Mouse (Mus musculus): ENCODE data around the gene Serpine2. TPM values are rescaled to one million over a fixed set of nuclear protein-coding genes. Genes with fewer than 3 reads are reported as not detected.

Gene Serpine2
- polyA plus RNA-seq, 1 experiment from 2014 or later: 369 TPM

- WGBS: 40% methylated on average over 14 of the region's 14 CpGs
Observed at GRCm38 (mm10) chr1:79823951-79824633, 36.9 kb downstream of the Serpine2 start.

GRCm38 (mm10) chr1:79822806-79823525, 38.0 kb downstream of the Serpine2 start:
- H3K9ac ChIP-seq (ENCODE audit: low read length): no peak overlapping the region
- H3K9me3 ChIP-seq (ENCODE audit: control insufficient read depth, low read length): no peaks in the 10 kb centered on the region
- H3K36me3 ChIP-seq (ENCODE audit: control insufficient read depth, insufficient read depth, low read length): 0 out of 2 replicates have a peak, but pooled peaks cover 4% of the 10 kb centered on the region
- H3K4me3 ChIP-seq (ENCODE audit: low read length): no peak overlapping the region
- H3K27ac ChIP-seq (ENCODE audit: low read length): peak overlapping the region; percentile 36
- no peaks in the 10 kb centered on the region for H3K27me3 ChIP-seq (ENCODE audit: control insufficient read depth, insufficient read depth, low read depth, low read length)
- peak; percentile 62 for ATAC-seq (ENCODE audit: low read depth)
- WGBS: 49% methylated on average over 13 of the region's 13 CpGs
- H3K4me1 ChIP-seq (replicated peaks; ENCODE audit: control insufficient read depth, insufficient read depth, low read length): peaks cover 26% of the 10 kb centered on the region
- peak overlapping the region; percentile 56; the same call in 1 of the 2 replicates for H3K4me2 ChIP-seq (ENCODE audit: low read depth, low read length)

More at GRCm38 (mm10) chr1:79823951-79824633, 36.9 kb downstream of the Serpine2 start:
- Histone ChIP-seq H3K36me3 (ENCODE audit: control insufficient read depth, insufficient read depth, low read length) (0 out of 2 replicates have a peak, but pooled peaks cover 4% of the 10 kb centered on the region), H3K27ac (ENCODE audit: low read length) (peak overlapping the region; percentile 78), H3K9ac (ENCODE audit: low read length) (peak overlapping the region; percentile 39), H3K27me3 (ENCODE audit: control insufficient read depth, insufficient read depth, low read depth, low read length) (no peaks in the 10 kb centered on the region), H3K4me2 (ENCODE audit: low read depth, low read length) (peak overlapping the region; percentile 56), H3K4me3 (ENCODE audit: low read length) (peak overlapping the region; percentile 28), H3K9me3 (ENCODE audit: control insufficient read depth, low read length) (no peaks in the 10 kb centered on the region), H3K4me1 (replicated peaks; ENCODE audit: control insufficient read depth, insufficient read depth, low read length) (peaks cover 26% of the 10 kb centered on the region)
- ATAC-seq (ENCODE audit: low read depth): peak; percentile 34; the same call in 1 of the 2 replicates

- Histone ChIP-seq H3K4me2 (ENCODE audit: low read depth, low read length) (no peak overlapping the region), H3K4me1 (replicated peaks; ENCODE audit: control insufficient read depth, insufficient read depth, low read length) (peaks cover 17% of the 10 kb centered on the region), H3K4me3 (ENCODE audit: low read length) (no peak overlapping the region), H3K9me3 (ENCODE audit: control insufficient read depth, low read length) (no peaks in the 10 kb centered on the region), H3K27me3 (ENCODE audit: control insufficient read depth, insufficient read depth, low read depth, low read length) (no peaks in the 10 kb centered on the region), H3K27ac (ENCODE audit: low read length) (no peak overlapping the region), H3K36me3 (ENCODE audit: control insufficient read depth, insufficient read depth, low read length) (peaks cover 7% of the 10 kb centered on the region), H3K9ac (ENCODE audit: low read length) (no peak overlapping the region)
- WGBS: 91% methylated on average over 11 of the region's 11 CpGs
- no peak for ATAC-seq (ENCODE audit: low read depth)
Observed at GRCm38 (mm10) chr1:79819296-79819879, 41.6 kb downstream of the Serpine2 start.

GRCm38 (mm10) chr1:79815446-79815845, 45.5 kb downstream of the Serpine2 start:
- no peaks in the 10 kb centered on the region for H3K27me3 ChIP-seq (ENCODE audit: control insufficient read depth, insufficient read depth, low read depth, low read length)
- H3K9me3 ChIP-seq (ENCODE audit: control insufficient read depth, low read length): no peaks in the 10 kb centered on the region
- no peak overlapping the region for H3K9ac ChIP-seq (ENCODE audit: low read length)
- no peak overlapping the region for H3K27ac ChIP-seq (ENCODE audit: low read length)
- H3K4me3 ChIP-seq (ENCODE audit: low read length): no peak overlapping the region
- WGBS: 92% methylated on average over 3 of the region's 3 CpGs
- no peak for ATAC-seq (ENCODE audit: low read depth)
- peaks cover 5% of the 10 kb centered on the region for H3K36me3 ChIP-seq (ENCODE audit: control insufficient read depth, insufficient read depth, low read length)
- H3K4me1 ChIP-seq (replicated peaks; ENCODE audit: control insufficient read depth, insufficient read depth, low read length): no peaks in the 10 kb centered on the region
- H3K4me2 ChIP-seq (ENCODE audit: low read depth, low read length): no peak overlapping the region

GRCm38 (mm10) chr1:79809447-79809846, 51.5 kb downstream of the Serpine2 start:
- H3K27me3 ChIP-seq (ENCODE audit: control insufficient read depth, insufficient read depth, low read depth, low read length): no peaks in the 10 kb centered on the region
- H3K36me3 ChIP-seq (ENCODE audit: control insufficient read depth, insufficient read depth, low read length): peaks cover 2% of the 10 kb centered on the region; the same call in 1 of the 2 replicates
- H3K4me1 ChIP-seq (replicated peaks; ENCODE audit: control insufficient read depth, insufficient read depth, low read length): peaks cover 7% of the 10 kb centered on the region
- H3K4me2 ChIP-seq (ENCODE audit: low read depth, low read length): no peak overlapping the region
- H3K9ac ChIP-seq (ENCODE audit: low read length): no peak overlapping the region
- no peak for ATAC-seq (ENCODE audit: low read depth)
- 87% methylated on average over 3 of the region's 3 CpGs for WGBS
- H3K27ac ChIP-seq (ENCODE audit: low read length): no peak overlapping the region
- H3K4me3 ChIP-seq (ENCODE audit: low read length): no peak overlapping the region
- no peaks in the 10 kb centered on the region for H3K9me3 ChIP-seq (ENCODE audit: control insufficient read depth, low read length)

- Histone ChIP-seq H3K4me1 (replicated peaks; ENCODE audit: control insufficient read depth, insufficient read depth, low read length) (peaks cover 7% of the 10 kb centered on the region), H3K9me3 (ENCODE audit: control insufficient read depth, low read length) (no peaks in the 10 kb centered on the region), H3K9ac (ENCODE audit: low read length) (no peak overlapping the region), H3K4me3 (ENCODE audit: low read length) (no peak overlapping the region), H3K27ac (ENCODE audit: low read length) (no peak overlapping the region), H3K27me3 (ENCODE audit: control insufficient read depth, insufficient read depth, low read depth, low read length) (no peaks in the 10 kb centered on the region), H3K4me2 (ENCODE audit: low read depth, low read length) (no peak overlapping the region), H3K36me3 (ENCODE audit: control insufficient read depth, insufficient read depth, low read length) (peaks cover 6% of the 10 kb centered on the region; the same call in 1 of the 2 replicates)
- ATAC-seq (ENCODE audit: low read depth): peak; percentile 76
- 31% methylated on average over 5 of the region's 5 CpGs for WGBS
Observed at GRCm38 (mm10) chr1:79806865-79807264, 54.1 kb downstream of the Serpine2 start.

GRCm38 (mm10) chr1:79803614-79804013, 57.4 kb downstream of the Serpine2 start:
- no peak overlapping the region for H3K4me2 ChIP-seq (ENCODE audit: low read depth, low read length)
- no peak overlapping the region for H3K9ac ChIP-seq (ENCODE audit: low read length)
- H3K4me1 ChIP-seq (replicated peaks; ENCODE audit: control insufficient read depth, insufficient read depth, low read length): peaks cover 7% of the 10 kb centered on the region
- WGBS: 85% methylated on average over 7 of the region's 7 CpGs
- H3K9me3 ChIP-seq (ENCODE audit: control insufficient read depth, low read length): no peaks in the 10 kb centered on the region
- H3K36me3 ChIP-seq (ENCODE audit: control insufficient read depth, insufficient read depth, low read length): peaks cover 9% of the 10 kb centered on the region
- no peak overlapping the region for H3K4me3 ChIP-seq (ENCODE audit: low read length)
- no peak overlapping the region for H3K27ac ChIP-seq (ENCODE audit: low read length)
- no peaks in the 10 kb centered on the region for H3K27me3 ChIP-seq (ENCODE audit: control insufficient read depth, insufficient read depth, low read depth, low read length)
- no peak for ATAC-seq (ENCODE audit: low read depth)

GRCm38 (mm10) chr1:79802858-79803427, 58.0 kb downstream of the Serpine2 start:
- Histone ChIP-seq H3K36me3 (ENCODE audit: control insufficient read depth, insufficient read depth, low read length) (peaks cover 14% of the 10 kb centered on the region), H3K27ac (ENCODE audit: low read length) (no peak overlapping the region), H3K27me3 (ENCODE audit: control insufficient read depth, insufficient read depth, low read depth, low read length) (no peaks in the 10 kb centered on the region), H3K9me3 (ENCODE audit: control insufficient read depth, low read length) (no peaks in the 10 kb centered on the region), H3K4me3 (ENCODE audit: low read length) (no peak overlapping the region), H3K9ac (ENCODE audit: low read length) (no peak overlapping the region), H3K4me1 (replicated peaks; ENCODE audit: control insufficient read depth, insufficient read depth, low read length) (peaks cover 7% of the 10 kb centered on the region), H3K4me2 (ENCODE audit: low read depth, low read length) (no peak overlapping the region)
- no peak for ATAC-seq (ENCODE audit: low read depth)
- 95% methylated on average over 11 of the region's 11 CpGs for WGBS

GRCm38 (mm10) chr1:79797084-79797483, 63.9 kb downstream of the Serpine2 start:
- Histone ChIP-seq H3K4me1 (replicated peaks; ENCODE audit: control insufficient read depth, insufficient read depth, low read length) (no peaks in the 10 kb centered on the region), H3K36me3 (ENCODE audit: control insufficient read depth, insufficient read depth, low read length) (peaks cover 15% of the 10 kb centered on the region), H3K9ac (ENCODE audit: low read length) (no peak overlapping the region), H3K27ac (ENCODE audit: low read length) (no peak overlapping the region), H3K4me2 (ENCODE audit: low read depth, low read length) (no peak overlapping the region), H3K27me3 (ENCODE audit: control insufficient read depth, insufficient read depth, low read depth, low read length) (no peaks in the 10 kb centered on the region), H3K4me3 (ENCODE audit: low read length) (no peak overlapping the region), H3K9me3 (ENCODE audit: control insufficient read depth, low read length) (no peaks in the 10 kb centered on the region)
- WGBS: 79% methylated on average over 3 of the region's 3 CpGs
- ATAC-seq (ENCODE audit: low read depth): no peak

Data from lung, embryonic 16.5 days (tissue).